ENCODE assay signal across 8 mouse cellular contexts in the genomic region with DNA sequence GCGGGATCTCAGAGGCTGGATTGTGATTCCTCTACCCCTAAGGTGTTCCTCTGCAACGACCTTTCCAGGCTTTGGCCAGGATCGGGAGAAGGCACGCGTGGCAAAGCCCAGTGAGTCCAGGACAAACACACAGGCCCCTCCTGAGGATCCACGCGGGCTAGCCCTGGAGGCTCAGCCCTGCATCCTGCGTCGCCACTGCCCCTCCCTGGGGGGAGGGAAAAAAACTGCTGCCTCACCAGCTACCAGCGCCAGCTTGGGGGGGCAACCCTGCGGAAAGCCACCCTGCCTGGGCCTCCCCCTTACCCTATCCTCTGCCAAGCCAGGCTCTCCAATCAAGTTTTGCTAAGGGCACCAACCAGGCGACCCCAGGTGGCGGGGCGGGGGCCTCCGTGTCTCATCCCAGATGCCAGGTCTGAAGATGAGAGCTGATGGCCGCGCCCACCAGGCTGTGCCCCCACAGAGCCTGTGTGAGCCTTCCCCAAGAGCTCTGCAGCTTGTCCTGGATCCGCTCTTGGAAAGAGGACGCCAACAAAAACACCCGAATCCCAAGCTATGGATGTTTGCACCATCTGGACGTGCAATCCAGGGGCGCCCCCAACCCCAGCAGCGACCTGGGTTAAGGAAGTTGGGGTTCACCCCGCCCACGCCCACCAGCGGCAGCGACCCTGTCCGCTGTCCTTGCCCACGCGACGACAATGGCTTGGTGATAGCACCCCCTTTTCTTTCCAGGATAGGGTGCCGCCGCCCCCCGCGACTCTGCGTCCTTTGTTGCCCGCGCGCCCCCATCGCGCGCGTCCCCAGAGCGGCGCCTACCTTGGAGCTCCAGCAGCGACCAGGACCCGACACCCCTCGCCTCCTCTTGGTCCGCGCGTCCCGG. TPM values are rescaled to one million over a fixed set of nuclear protein-coding genes. Genes with fewer than 3 reads are reported as not detected.
DNase-seq lines count a peak whose midpoint lies in the region; ATAC-seq and TF ChIP-seq lines count a peak whose summit lies in the region.

No protein-coding gene starts in this region.

- peak; percentile 60 for DNase-seq in adrenal gland, postnatal 10 days

- ATAC-seq in embryonic facial prominence, embryonic 13.5 days (ENCODE audit: insufficient number of reproducible peaks, insufficient read depth, low FRiP score, low TSS enrichment, low read depth), result peak; percentile 2; the same call in 1 of the 2 replicates
- no peak; the same call in 1 of the 2 replicates for ATAC-seq in heart, embryonic 13.5 days (ENCODE audit: extremely low read depth, insufficient number of reproducible peaks, low FRiP score, low TSS enrichment)
- 0 out of 2 replicates have a peak, but pooled peaks have one; percentile 2 for ATAC-seq in kidney, embryonic 15.5 days (replicated peaks; ENCODE audit: low FRiP score)
- no peak for ATAC-seq in liver, embryonic 16.5 days (ENCODE audit: low read depth)
- peak; percentile 51 for ATAC-seq in neural tube, embryonic 13.5 days (ENCODE audit: low read depth)
- no peak for ATAC-seq in erythroid progenitor cell, adult 5-6 weeks (replicated peaks; ENCODE audit: low FRiP score, poor library complexity, severe bottlenecking)

- peak overlapping the region; percentile 93 for H3K4me3 ChIP-seq in E14TG2a.4 (replicated peaks; ENCODE audit: low read length)
- H3K4me3 ChIP-seq in embryonic facial prominence, embryonic 13.5 days, result peak overlapping the region; percentile 85
- H3K4me3 ChIP-seq in heart, embryonic 13.5 days, result peak overlapping the region; percentile 86
- H3K4me3 ChIP-seq in kidney, embryonic 15.5 days (replicated peaks), result peak overlapping the region; percentile 74
- H3K4me3 ChIP-seq in liver, embryonic 16.5 days (ENCODE audit: low read depth, low read length), result peak overlapping the region; percentile 68
- peak overlapping the region; percentile 97 for H3K4me3 ChIP-seq in neural tube, embryonic 13.5 days

- peak overlapping the region; percentile 80 for H3K4me2 ChIP-seq in embryonic facial prominence, embryonic 13.5 days
- H3K4me2 ChIP-seq in heart, embryonic 13.5 days, result peak overlapping the region; percentile 92
- H3K4me2 ChIP-seq in kidney, embryonic 15.5 days, result peak overlapping the region; percentile 75
- H3K4me2 ChIP-seq in liver, embryonic 16.5 days (ENCODE audit: low read depth, low read length), result peak overlapping the region; percentile 81
- peak overlapping the region; percentile 95 for H3K4me2 ChIP-seq in neural tube, embryonic 13.5 days

- no peak for TF ChIP-seq CTCF in E14TG2a.4 (conservative IDR thresholded peaks at IDR 0.05; ENCODE audit: low read length)

- WGBS in embryonic facial prominence, embryonic 13.5 days, result under 1% methylated on average over 52 of the region's 52 CpGs
- 2% methylated on average over 52 of the region's 52 CpGs for WGBS in heart, embryonic 13.5 days
- 1% methylated on average over 52 of the region's 52 CpGs for WGBS in kidney, embryonic 15.5 days
- 3% methylated on average over 51 of the region's 52 CpGs for WGBS in liver, embryonic 16.5 days (ENCODE audit: insufficient replicate concordance)
- 2% methylated on average over 50 of the region's 52 CpGs for WGBS in neural tube, embryonic 13.5 days

- peak overlapping the region; percentile 89 for H3K9ac ChIP-seq in embryonic facial prominence, embryonic 13.5 days
- H3K9ac ChIP-seq in heart, embryonic 13.5 days, result peak overlapping the region; percentile 94
- H3K9ac ChIP-seq in kidney, embryonic 15.5 days, result peak overlapping the region; percentile 86
- peak overlapping the region; percentile 68 for H3K9ac ChIP-seq in liver, embryonic 16.5 days (ENCODE audit: low read depth, low read length)
- H3K9ac ChIP-seq in neural tube, embryonic 13.5 days, result peak overlapping the region; percentile 98

- H3K9me3 ChIP-seq in E14TG2a.4 (ENCODE audit: low read length), result no peaks in the 10 kb centered on the region
- H3K9me3 ChIP-seq in embryonic facial prominence, embryonic 13.5 days, result no peaks in the 10 kb centered on the region
- H3K9me3 ChIP-seq in heart, embryonic 13.5 days, result no peaks in the 10 kb centered on the region
- no peaks in the 10 kb centered on the region for H3K9me3 ChIP-seq in kidney, embryonic 15.5 days (replicated peaks)
- H3K9me3 ChIP-seq in liver, embryonic 16.5 days (replicated peaks; ENCODE audit: control insufficient read depth, low read length), result no peaks in the 10 kb centered on the region
- no peaks in the 10 kb centered on the region for H3K9me3 ChIP-seq in neural tube, embryonic 13.5 days

- H3K4me1 ChIP-seq in E14TG2a.4 (replicated peaks; ENCODE audit: low read depth, low read length), result peaks cover 61% of the 10 kb centered on the region
- H3K4me1 ChIP-seq in embryonic facial prominence, embryonic 13.5 days, result peaks cover 57% of the 10 kb centered on the region
- H3K4me1 ChIP-seq in heart, embryonic 13.5 days, result peaks cover 44% of the 10 kb centered on the region
- peaks cover 63% of the 10 kb centered on the region for H3K4me1 ChIP-seq in kidney, embryonic 15.5 days
- peaks cover 14% of the 10 kb centered on the region; the same call in 1 of the 2 replicates for H3K4me1 ChIP-seq in liver, embryonic 16.5 days (ENCODE audit: control insufficient read depth, low read depth, low read length)
- H3K4me1 ChIP-seq in neural tube, embryonic 13.5 days (replicated peaks), result peaks cover 66% of the 10 kb centered on the region

- peaks cover 22% of the 10 kb centered on the region for H3K27me3 ChIP-seq in E14TG2a.4 (ENCODE audit: insufficient read depth, low read length)
- no peaks in the 10 kb centered on the region for H3K27me3 ChIP-seq in embryonic facial prominence, embryonic 13.5 days
- H3K27me3 ChIP-seq in heart, embryonic 13.5 days (replicated peaks), result no peaks in the 10 kb centered on the region; the same call in 1 of the 2 replicates
- no peaks in the 10 kb centered on the region for H3K27me3 ChIP-seq in kidney, embryonic 15.5 days
- H3K27me3 ChIP-seq in liver, embryonic 16.5 days (ENCODE audit: control insufficient read depth, insufficient read depth, low read depth, low read length), result peaks cover 9% of the 10 kb centered on the region
- H3K27me3 ChIP-seq in neural tube, embryonic 13.5 days, result no peaks in the 10 kb centered on the region

- peak overlapping the region; percentile 97 for H3K27ac ChIP-seq in embryonic facial prominence, embryonic 13.5 days
- H3K27ac ChIP-seq in heart, embryonic 13.5 days (replicated peaks), result peak overlapping the region; percentile 92
- peak overlapping the region; percentile 93 for H3K27ac ChIP-seq in kidney, embryonic 15.5 days
- H3K27ac ChIP-seq in liver, embryonic 16.5 days (ENCODE audit: low read length), result peak overlapping the region; percentile 70
- H3K27ac ChIP-seq in neural tube, embryonic 13.5 days (replicated peaks), result peak overlapping the region; percentile 99

- H3K36me3 ChIP-seq in E14TG2a.4 (ENCODE audit: insufficient read depth, low read length), result no peaks in the 10 kb centered on the region
- 0 out of 2 replicates have a peak, but pooled peaks cover 3% of the 10 kb centered on the region for H3K36me3 ChIP-seq in embryonic facial prominence, embryonic 13.5 days
- H3K36me3 ChIP-seq in heart, embryonic 13.5 days, result no peaks in the 10 kb centered on the region
- H3K36me3 ChIP-seq in kidney, embryonic 15.5 days, result no peaks in the 10 kb centered on the region
- H3K36me3 ChIP-seq in liver, embryonic 16.5 days (ENCODE audit: control insufficient read depth, insufficient read depth), result no peaks in the 10 kb centered on the region
- no peaks in the 10 kb centered on the region; the same call in 1 of the 2 replicates for H3K36me3 ChIP-seq in neural tube, embryonic 13.5 days

RNA-seq across cellular contexts. Expression of gene Clip2, which starts 0.8 kb away (rescaled TPM):
- total RNA-seq in adrenal gland, postnatal 10 days (2021), result 10 to 100 TPM; 21.8 to 24.1 TPM
- 5.4 and 5.8 TPM in 2 replicates for polyA plus RNA-seq in embryonic facial prominence, embryonic 13.5 days (2015; fragmentation: Nextera tagmentation; extraction: Ambion mirVana)
- polyA plus RNA-seq in heart, embryonic 13.5 days (2015; fragmentation: Nextera tagmentation; extraction: Ambion mirVana), result 1.5 and 2.0 TPM in 2 replicates
- polyA plus RNA-seq in kidney, embryonic 15.5 days (2015; fragmentation: Nextera tagmentation; extraction: Ambion mirVana), result 3.9 and 4.2 TPM in 2 replicates
- polyA plus RNA-seq in liver, embryonic 16.5 days (2015; fragmentation: Nextera tagmentation; extraction: Ambion mirVana), result 0.43 and 0.48 TPM in 2 replicates
- 11.9 and 12.6 TPM in 2 replicates for polyA plus RNA-seq in neural tube, embryonic 13.5 days (2015; fragmentation: Nextera tagmentation; extraction: Ambion mirVana)
- total RNA-seq in erythroid progenitor cell, adult 5-6 weeks (2015; ENCODE audit: low replicate concordance), result 0.84 TPM in 1 of 2 replicates, not detected in the other
- 0.68 and 0.77 TPM in 2 replicates for total RNA-seq in erythroid progenitor cell, adult 5-6 weeks (2017; ENCODE audit: low replicate concordance)

RNA-seq across cellular contexts. Expression of gene Syna, which starts 8.5 kb away (rescaled TPM):
- total RNA-seq in adrenal gland, postnatal 10 days (2021), result not detected
- 0.10 and 0.12 TPM in 2 replicates for polyA plus RNA-seq in embryonic facial prominence, embryonic 13.5 days (2015; fragmentation: Nextera tagmentation; extraction: Ambion mirVana)
- polyA plus RNA-seq in heart, embryonic 13.5 days (2015; fragmentation: Nextera tagmentation; extraction: Ambion mirVana), result not detected in 2 replicates
- 0.32 TPM in 2 replicates for polyA plus RNA-seq in kidney, embryonic 15.5 days (2015; fragmentation: Nextera tagmentation; extraction: Ambion mirVana)
- not detected in 2 replicates for polyA plus RNA-seq in liver, embryonic 16.5 days (2015; fragmentation: Nextera tagmentation; extraction: Ambion mirVana)
- polyA plus RNA-seq in neural tube, embryonic 13.5 days (2015; fragmentation: Nextera tagmentation; extraction: Ambion mirVana), result 0.31 and 0.85 TPM in 2 replicates
- total RNA-seq in erythroid progenitor cell, adult 5-6 weeks (2015; ENCODE audit: low replicate concordance), result not detected in 2 replicates
- not detected in 2 replicates for total RNA-seq in erythroid progenitor cell, adult 5-6 weeks (2017; ENCODE audit: low replicate concordance)

RNA-seq across cellular contexts. Expression of gene Rfc2, which starts 29.7 kb away (rescaled TPM):
- total RNA-seq in adrenal gland, postnatal 10 days (2021), result 10 to 100 TPM; 51.1 to 56.7 TPM
- polyA plus RNA-seq in embryonic facial prominence, embryonic 13.5 days (2015; fragmentation: Nextera tagmentation; extraction: Ambion mirVana), result 326 and 332 TPM in 2 replicates
- polyA plus RNA-seq in heart, embryonic 13.5 days (2015; fragmentation: Nextera tagmentation; extraction: Ambion mirVana), result 196 and 200 TPM in 2 replicates
- polyA plus RNA-seq in kidney, embryonic 15.5 days (2015; fragmentation: Nextera tagmentation; extraction: Ambion mirVana), result 292 and 299 TPM in 2 replicates
- polyA plus RNA-seq in liver, embryonic 16.5 days (2015; fragmentation: Nextera tagmentation; extraction: Ambion mirVana), result 130 and 141 TPM in 2 replicates
- 184 and 214 TPM in 2 replicates for polyA plus RNA-seq in neural tube, embryonic 13.5 days (2015; fragmentation: Nextera tagmentation; extraction: Ambion mirVana)
- total RNA-seq in erythroid progenitor cell, adult 5-6 weeks (2015; ENCODE audit: low replicate concordance), result 83.4 and 101 TPM in 2 replicates
- 51.7 and 56.7 TPM in 2 replicates for total RNA-seq in erythroid progenitor cell, adult 5-6 weeks (2017; ENCODE audit: low replicate concordance)

Comparison
In these comparisons a context has a peak if more than half of its experiments do, and no peak if none do; other contexts are left out.
1. ATAC-seq: peak in embryonic facial prominence, embryonic 13.5 days (single experiment), kidney, embryonic 15.5 days (single experiment) and neural tube, embryonic 13.5 days (single experiment); none in heart, embryonic 13.5 days (single experiment), liver, embryonic 16.5 days (single experiment) and erythroid progenitor cell, adult 5-6 weeks (single experiment).
2. Peak in every context shown above with its lines, with median percentiles within 50 percentile points of each other: H3K4me3 ChIP-seq, H3K27ac ChIP-seq, H3K4me2 ChIP-seq and H3K9ac ChIP-seq.